Mouse (Mus musculus): ENCODE measurements around the gene Rbfox1. TPM values are rescaled to one million over a fixed set of nuclear protein-coding genes. Genes with fewer than 3 reads are reported as not detected.

Rbfox1 gene
- polyA plus RNA-seq, 1 experiment = not detected

DNA sequence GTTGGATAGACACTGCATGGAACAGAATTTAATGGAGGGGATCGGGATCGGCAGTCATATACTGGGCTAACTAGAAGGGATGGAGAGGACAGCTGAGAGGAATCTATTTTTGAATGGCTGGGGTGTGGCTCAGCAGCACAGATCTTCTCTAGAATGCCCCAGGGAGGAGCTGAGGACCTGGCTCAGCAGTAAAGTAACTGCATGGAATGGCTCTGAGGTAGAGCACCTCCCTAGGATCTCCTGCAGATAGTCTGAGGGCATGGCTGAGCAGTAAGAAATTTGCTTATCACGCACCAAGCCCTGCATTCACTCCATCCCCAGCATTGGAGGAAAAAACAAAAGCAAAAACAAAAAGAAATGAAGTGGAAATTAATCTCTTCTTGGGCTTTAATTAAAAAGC, 225.0 kb downstream of the Rbfox1 start:
- H3K27ac ChIP-seq (ENCODE audit: control insufficient read depth, insufficient read depth, low read depth, low read length, poor library complexity) = no peak overlapping the region
- TF ChIP-seq CTCF (IDR thresholded peaks at IDR 0.05; ENCODE audit: control insufficient read depth, insufficient read depth, low read length) (no peak), POLR2A (IDR thresholded peaks at IDR 0.05; ENCODE audit: borderline replicate concordance, control insufficient read depth, low read depth, low read length) (no peak)
- WGBS = 92% methylated on average over 3 of the region's 3 CpGs
- H3K4me3 ChIP-seq (replicated peaks; ENCODE audit: control insufficient read depth, low read depth, low read length) = no peak overlapping the region
- H3K4me1 ChIP-seq (ENCODE audit: control insufficient read depth, insufficient read depth, low read length) = no peaks in the 10 kb centered on the region

DNA sequence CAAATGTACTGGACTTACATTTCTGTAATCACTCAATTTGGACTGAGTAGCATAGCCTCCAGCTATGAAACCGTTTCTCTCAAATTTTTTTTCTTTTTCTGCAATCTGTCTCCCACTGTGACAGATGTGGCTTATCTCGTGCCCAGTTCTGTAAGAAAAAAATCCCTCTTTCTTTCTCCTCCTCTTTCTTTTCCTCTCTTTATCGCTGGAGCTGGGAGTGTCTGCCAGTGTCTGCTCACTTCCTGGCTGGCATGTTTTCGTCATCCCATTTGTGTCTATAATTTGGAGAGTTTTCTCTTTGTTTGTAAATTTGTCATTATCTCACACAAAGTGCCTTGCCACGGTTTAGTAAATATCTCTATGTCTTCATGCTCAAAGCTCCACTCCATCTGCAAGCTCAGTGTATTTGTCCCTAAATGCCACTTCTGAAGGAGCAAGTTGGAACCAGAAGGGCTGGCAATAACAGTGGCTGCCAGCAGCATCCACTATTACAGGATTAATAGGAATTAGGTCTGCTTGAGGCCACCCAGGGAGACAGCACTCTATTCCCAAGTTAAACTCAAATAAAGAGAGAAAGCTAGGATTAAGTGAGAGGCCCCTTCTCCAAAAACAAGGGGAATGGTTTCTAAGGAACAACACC, 228.8 kb downstream of the Rbfox1 start:
- H3K27ac ChIP-seq (ENCODE audit: control insufficient read depth, insufficient read depth, low read depth, low read length, poor library complexity) = no peak overlapping the region
- no peak for TF ChIP-seq CTCF (IDR thresholded peaks at IDR 0.05; ENCODE audit: control insufficient read depth, insufficient read depth, low read length)
- no peak for TF ChIP-seq POLR2A (IDR thresholded peaks at IDR 0.05; ENCODE audit: borderline replicate concordance, control insufficient read depth, low read depth, low read length)
- H3K4me3 ChIP-seq (replicated peaks; ENCODE audit: control insufficient read depth, low read depth, low read length) = no peak overlapping the region
- 26% methylated on average over 5 of the region's 5 CpGs for WGBS
- H3K4me1 ChIP-seq (ENCODE audit: control insufficient read depth, insufficient read depth, low read length) = no peaks in the 10 kb centered on the region

GRCm38 (mm10) chr16:6119472-6119871, 234.3 kb downstream of the Rbfox1 start:
- TF ChIP-seq POLR2A (IDR thresholded peaks at IDR 0.05; ENCODE audit: borderline replicate concordance, control insufficient read depth, low read depth, low read length) = no peak
- no peak for TF ChIP-seq CTCF (IDR thresholded peaks at IDR 0.05; ENCODE audit: control insufficient read depth, insufficient read depth, low read length)
- Histone ChIP-seq H3K4me3 (replicated peaks; ENCODE audit: control insufficient read depth, low read depth, low read length) (no peak overlapping the region), H3K27ac (ENCODE audit: control insufficient read depth, insufficient read depth, low read depth, low read length, poor library complexity) (no peak overlapping the region), H3K4me1 (ENCODE audit: control insufficient read depth, insufficient read depth, low read length) (no peaks in the 10 kb centered on the region)
- 14% methylated on average over 1 of the region's 1 CpGs for WGBS

- no peak overlapping the region for H3K4me3 ChIP-seq (replicated peaks; ENCODE audit: control insufficient read depth, low read depth, low read length)
- WGBS = 61% methylated on average over 4 of the region's 4 CpGs
- no peaks in the 10 kb centered on the region for H3K4me1 ChIP-seq (ENCODE audit: control insufficient read depth, insufficient read depth, low read length)
- no peak overlapping the region for H3K27ac ChIP-seq (ENCODE audit: control insufficient read depth, insufficient read depth, low read depth, low read length, poor library complexity)
- TF ChIP-seq CTCF (IDR thresholded peaks at IDR 0.05; ENCODE audit: control insufficient read depth, insufficient read depth, low read length) (no peak), POLR2A (IDR thresholded peaks at IDR 0.05; ENCODE audit: borderline replicate concordance, control insufficient read depth, low read depth, low read length) (no peak)
These were observed 236.1 kb downstream of the Rbfox1 start for GRCm38 (mm10) chr16:6121232-6121631.

DNA sequence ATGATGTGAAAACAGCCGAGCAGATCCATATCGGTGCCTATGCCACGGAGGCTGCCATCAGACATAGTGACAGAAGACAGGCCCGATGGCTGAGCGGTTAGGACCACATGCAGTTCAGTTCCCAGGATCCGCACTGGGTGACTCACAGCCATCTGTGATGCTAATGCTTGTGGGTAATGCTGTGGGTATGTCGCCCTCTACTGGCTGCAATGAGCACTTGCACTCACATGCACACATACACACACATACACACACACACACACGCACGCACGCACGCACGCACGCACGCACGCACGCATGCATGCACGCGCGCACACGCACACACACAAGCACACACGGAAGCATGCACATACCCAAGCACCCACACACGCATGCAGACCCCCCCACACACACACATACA, 237.7 kb downstream of the Rbfox1 start:
- TF ChIP-seq POLR2A (IDR thresholded peaks at IDR 0.05; ENCODE audit: borderline replicate concordance, control insufficient read depth, low read depth, low read length) = no peak
- 0 out of 2 replicates have a peak, but pooled peaks have one; percentile 17 for TF ChIP-seq CTCF (IDR thresholded peaks at IDR 0.05; ENCODE audit: control insufficient read depth, insufficient read depth, low read length)
- Histone ChIP-seq H3K4me3 (replicated peaks; ENCODE audit: control insufficient read depth, low read depth, low read length) (no peak overlapping the region), H3K27ac (ENCODE audit: control insufficient read depth, insufficient read depth, low read depth, low read length, poor library complexity) (no peak overlapping the region), H3K4me1 (ENCODE audit: control insufficient read depth, insufficient read depth, low read length) (no peaks in the 10 kb centered on the region)
- 95% methylated on average over 22 of the region's 22 CpGs for WGBS

- TF ChIP-seq POLR2A (IDR thresholded peaks at IDR 0.05; ENCODE audit: borderline replicate concordance, control insufficient read depth, low read depth, low read length) (no peak), CTCF (IDR thresholded peaks at IDR 0.05; ENCODE audit: control insufficient read depth, insufficient read depth, low read length) (no peak)
- H3K4me1 ChIP-seq (ENCODE audit: control insufficient read depth, insufficient read depth, low read length) = no peaks in the 10 kb centered on the region
- H3K27ac ChIP-seq (ENCODE audit: control insufficient read depth, insufficient read depth, low read depth, low read length, poor library complexity) = no peak overlapping the region
- 23% methylated on average over 5 of the region's 5 CpGs for WGBS
- no peak overlapping the region for H3K4me3 ChIP-seq (replicated peaks; ENCODE audit: control insufficient read depth, low read depth, low read length)
These were observed 243.2 kb downstream of the Rbfox1 start for GRCm38 (mm10) chr16:6128314-6128713.

DNA sequence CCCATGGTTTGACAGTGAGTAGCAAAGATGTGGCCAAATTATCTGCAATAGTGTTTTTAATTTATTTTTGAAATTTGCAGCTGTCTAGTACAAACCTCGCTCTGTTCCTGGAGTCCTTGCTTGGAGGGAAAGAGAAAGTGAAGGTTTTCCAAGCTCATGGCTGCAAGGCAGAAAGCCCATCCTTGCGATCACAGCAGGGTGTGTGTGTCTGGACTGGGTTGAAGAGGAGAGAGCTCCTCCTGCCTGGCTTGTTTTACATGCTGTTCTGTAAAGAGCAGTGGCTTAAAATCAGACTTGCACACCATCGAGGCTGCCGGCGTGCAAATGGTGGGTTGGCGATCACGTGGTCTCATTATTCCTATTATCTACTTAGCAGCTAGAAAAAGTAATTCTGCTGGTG, 249.9 kb downstream of the Rbfox1 start:
- Histone ChIP-seq H3K27ac (ENCODE audit: control insufficient read depth, insufficient read depth, low read depth, low read length, poor library complexity) (no peak overlapping the region), H3K4me3 (replicated peaks; ENCODE audit: control insufficient read depth, low read depth, low read length) (no peak overlapping the region), H3K4me1 (ENCODE audit: control insufficient read depth, insufficient read depth, low read length) (no peaks in the 10 kb centered on the region)
- TF ChIP-seq CTCF (IDR thresholded peaks at IDR 0.05; ENCODE audit: control insufficient read depth, insufficient read depth, low read length) = no peak
- no peak for TF ChIP-seq POLR2A (IDR thresholded peaks at IDR 0.05; ENCODE audit: borderline replicate concordance, control insufficient read depth, low read depth, low read length)
- 88% methylated on average over 7 of the region's 7 CpGs for WGBS

DNA sequence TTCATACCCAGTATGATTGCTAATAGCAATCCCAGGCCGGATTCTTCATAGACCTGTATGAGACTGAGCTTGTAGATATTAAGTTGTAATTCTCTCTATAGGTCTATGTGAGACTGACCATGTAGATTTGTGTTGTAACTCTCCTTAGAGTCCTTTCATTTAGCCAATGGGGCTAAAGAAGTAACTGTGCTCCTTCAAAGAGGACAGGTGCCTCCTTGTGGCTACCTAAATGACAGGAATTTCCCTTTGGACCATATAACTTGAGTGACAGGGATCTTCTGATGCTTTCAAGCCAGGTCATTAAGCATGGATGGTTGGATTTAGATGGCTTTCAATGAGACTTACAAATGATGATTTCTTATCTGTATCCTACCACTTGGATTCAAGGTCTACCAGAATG, 254.3 kb downstream of the Rbfox1 start:
- Histone ChIP-seq H3K4me1 (ENCODE audit: control insufficient read depth, insufficient read depth, low read length) (no peaks in the 10 kb centered on the region), H3K27ac (ENCODE audit: control insufficient read depth, insufficient read depth, low read depth, low read length, poor library complexity) (no peak overlapping the region), H3K4me3 (replicated peaks; ENCODE audit: control insufficient read depth, low read depth, low read length) (no peak overlapping the region)
- 77% methylated on average over 1 of the region's 1 CpGs for WGBS
- no peak for TF ChIP-seq CTCF (IDR thresholded peaks at IDR 0.05; ENCODE audit: control insufficient read depth, insufficient read depth, low read length)
- TF ChIP-seq POLR2A (IDR thresholded peaks at IDR 0.05; ENCODE audit: borderline replicate concordance, control insufficient read depth, low read depth, low read length) = no peak

DNA sequence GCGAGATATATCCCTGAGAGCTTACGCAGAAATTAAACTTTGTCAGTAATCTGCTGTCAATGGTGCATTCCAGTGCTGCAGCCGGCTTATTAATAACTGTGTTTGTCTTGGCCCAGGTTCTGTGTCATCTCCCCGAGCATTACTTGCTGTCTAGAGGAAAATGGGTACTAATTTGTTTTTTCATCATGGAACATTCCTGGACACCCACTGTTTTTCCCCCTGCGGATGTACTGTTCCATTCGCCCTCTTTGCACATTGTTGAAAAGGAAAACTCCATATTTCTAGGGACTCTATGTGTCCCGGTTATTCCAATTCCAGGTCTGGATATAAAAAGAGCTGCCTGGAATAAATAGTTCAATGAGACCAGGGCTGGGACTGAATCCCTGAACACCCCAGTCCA, 262.8 kb downstream of the Rbfox1 start:
- WGBS = 70% methylated on average over 7 of the region's 7 CpGs
- TF ChIP-seq CTCF (IDR thresholded peaks at IDR 0.05; ENCODE audit: control insufficient read depth, insufficient read depth, low read length) = no peak
- TF ChIP-seq POLR2A (IDR thresholded peaks at IDR 0.05; ENCODE audit: borderline replicate concordance, control insufficient read depth, low read depth, low read length) = no peak
- no peak overlapping the region for H3K27ac ChIP-seq (ENCODE audit: control insufficient read depth, insufficient read depth, low read depth, low read length, poor library complexity)
- H3K4me1 ChIP-seq (ENCODE audit: control insufficient read depth, insufficient read depth, low read length) = no peaks in the 10 kb centered on the region
- no peak overlapping the region for H3K4me3 ChIP-seq (replicated peaks; ENCODE audit: control insufficient read depth, low read depth, low read length)

All from bone marrow, adult 2 months (tissue).